Mouse (Mus musculus) bone marrow, adult 2 months (tissue): ENCODE measurements around the gene Ctf2.

Source experiments
- CTCF ChIP-seq: fragments of 200-500 bp; IDR thresholded peaks from 2 replicates; pipeline ENCODE4 v1.5.1; 2011; ENCODE audit warnings: low read length, control low read depth; ENCODE audit not compliant: control insufficient read depth, insufficient read depth
- POLR2A ChIP-seq: fragments of 200-500 bp; IDR thresholded peaks from 2 replicates; pipeline ENCODE4 v1.6.1; 2011; ENCODE audit warnings: low read depth, mild to moderate bottlenecking, control low read depth, low read length, borderline replicate concordance; ENCODE audit not compliant: control insufficient read depth

DNA sequence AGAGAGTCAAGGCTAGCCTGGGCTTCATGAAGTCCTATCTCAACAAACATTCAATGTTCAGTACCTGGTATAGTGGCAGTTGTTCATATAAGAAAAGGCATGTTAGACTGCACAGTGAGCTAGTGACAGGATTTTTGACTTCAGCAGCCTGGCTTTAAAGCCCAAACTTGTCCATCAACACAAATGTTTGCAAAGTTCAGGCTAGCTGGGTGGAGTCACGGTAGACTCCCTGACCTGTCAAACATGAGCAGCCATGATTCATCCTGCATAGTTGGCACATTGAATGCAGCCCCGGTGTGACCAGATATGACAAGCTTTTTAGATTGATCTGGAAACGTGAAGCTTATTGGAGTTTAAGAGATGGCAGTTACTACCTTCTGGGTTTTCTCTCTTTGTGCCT is 40.1 kb upstream of the Ctf2 start:
- TF ChIP-seq CTCF (no peak), POLR2A (no peak)
